Mouse (Mus musculus): ENCODE data around the gene Pex16.
A peak's percentile ranks its signal among the peaks of the same experiment; 100 is the strongest.

The Pex16 gene

DNA sequence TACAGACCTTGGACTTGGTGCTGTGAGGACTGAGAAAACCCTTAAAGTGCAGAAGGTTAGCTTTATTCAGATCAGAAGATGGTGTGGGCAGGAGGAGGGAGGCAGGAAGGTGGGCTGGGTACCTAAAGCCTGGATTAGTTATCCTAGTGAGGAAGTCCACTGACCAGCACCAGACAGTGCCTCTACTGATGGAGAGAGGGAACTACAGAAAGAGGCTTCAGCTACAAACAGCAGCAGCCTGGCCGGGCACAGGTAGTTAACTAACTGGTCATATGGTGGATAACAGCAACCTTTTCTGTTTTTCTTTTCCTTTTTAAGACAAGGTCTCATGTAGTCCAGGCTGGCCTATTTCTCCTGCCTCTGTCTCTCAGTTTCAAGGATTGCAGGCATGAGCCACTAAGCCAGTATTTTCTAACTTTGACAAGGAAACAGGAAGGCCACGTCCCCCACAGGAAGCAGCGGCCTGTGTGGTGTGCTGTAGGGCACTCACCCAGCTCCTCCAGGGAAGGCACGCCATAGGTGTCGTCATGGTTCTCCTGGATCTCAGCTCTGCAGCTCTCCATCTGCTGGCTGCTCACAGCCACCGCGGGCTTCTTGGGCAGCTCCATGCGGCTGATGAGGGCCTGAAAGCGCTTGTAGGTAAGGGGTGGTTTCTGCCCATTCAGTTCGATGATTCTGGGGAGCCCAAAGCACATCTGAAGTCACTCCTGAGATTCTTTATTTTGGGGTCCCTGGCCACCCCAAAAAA lies 48.1 kb downstream of the Pex16 start:
- peak; percentile 88 for DNase-seq (ENCODE audit: low read depth, low spot score)

DNA sequence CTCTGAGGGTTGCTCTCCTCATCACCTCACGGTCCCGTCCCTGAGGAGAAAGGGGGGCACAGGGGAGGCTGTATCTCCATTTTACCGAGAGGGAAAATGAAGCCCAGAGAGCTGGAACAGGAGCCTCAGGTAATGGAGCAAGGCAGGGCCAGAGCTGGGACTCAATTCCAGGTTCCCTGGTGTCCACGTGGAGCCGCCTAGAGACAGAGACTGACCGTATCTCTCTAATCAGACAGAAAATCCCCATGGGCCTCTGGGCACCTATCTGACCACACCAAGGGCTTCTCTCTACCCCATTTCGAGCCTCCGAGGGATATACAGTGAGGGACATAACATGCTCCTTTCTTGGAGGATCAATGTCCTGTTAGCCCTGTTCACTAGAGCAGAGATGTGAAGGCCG lies 48.7 kb downstream of the Pex16 start:
- no peak for DNase-seq (ENCODE audit: low read depth, low spot score)

DNA sequence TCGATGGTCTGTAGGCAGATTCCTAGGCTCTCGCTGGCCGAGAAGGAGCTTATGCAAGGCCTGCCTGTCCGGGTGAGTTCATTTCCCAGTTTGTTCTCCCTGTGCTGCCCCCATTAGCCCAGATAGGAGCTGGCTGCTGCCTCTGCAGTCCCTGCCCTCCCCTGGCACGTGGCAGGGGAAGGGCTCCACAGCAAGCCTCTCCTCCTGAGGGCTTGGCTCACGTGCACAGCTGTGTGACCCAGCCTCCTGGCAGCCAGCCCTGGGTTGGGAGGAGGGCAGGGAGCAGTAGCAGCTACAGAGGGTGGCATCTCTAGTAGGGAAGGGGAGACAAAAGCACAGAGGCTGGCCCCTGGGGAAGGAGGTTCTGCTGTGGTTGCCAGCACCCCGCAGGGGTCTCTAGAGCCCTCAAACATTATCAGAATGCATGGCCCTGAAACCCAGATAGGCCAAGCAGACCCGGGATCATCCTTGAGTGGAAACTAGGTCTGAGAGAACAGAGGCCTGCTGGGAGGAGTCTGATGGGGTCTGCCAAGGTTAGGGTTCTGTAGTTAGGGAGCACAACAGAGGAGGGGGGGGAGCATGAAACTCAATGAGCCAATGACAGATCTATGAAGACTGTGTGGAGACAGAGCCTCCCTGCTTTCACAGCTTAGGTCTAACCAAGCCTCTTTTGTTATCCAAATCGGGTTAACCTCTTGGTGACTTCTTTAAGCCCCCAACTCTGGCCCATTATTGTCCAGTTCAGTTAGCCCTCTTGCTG lies 49.4 kb downstream of the Pex16 start:
- DNase-seq (ENCODE audit: low read depth, low spot score) = peak; percentile 97

DNA sequence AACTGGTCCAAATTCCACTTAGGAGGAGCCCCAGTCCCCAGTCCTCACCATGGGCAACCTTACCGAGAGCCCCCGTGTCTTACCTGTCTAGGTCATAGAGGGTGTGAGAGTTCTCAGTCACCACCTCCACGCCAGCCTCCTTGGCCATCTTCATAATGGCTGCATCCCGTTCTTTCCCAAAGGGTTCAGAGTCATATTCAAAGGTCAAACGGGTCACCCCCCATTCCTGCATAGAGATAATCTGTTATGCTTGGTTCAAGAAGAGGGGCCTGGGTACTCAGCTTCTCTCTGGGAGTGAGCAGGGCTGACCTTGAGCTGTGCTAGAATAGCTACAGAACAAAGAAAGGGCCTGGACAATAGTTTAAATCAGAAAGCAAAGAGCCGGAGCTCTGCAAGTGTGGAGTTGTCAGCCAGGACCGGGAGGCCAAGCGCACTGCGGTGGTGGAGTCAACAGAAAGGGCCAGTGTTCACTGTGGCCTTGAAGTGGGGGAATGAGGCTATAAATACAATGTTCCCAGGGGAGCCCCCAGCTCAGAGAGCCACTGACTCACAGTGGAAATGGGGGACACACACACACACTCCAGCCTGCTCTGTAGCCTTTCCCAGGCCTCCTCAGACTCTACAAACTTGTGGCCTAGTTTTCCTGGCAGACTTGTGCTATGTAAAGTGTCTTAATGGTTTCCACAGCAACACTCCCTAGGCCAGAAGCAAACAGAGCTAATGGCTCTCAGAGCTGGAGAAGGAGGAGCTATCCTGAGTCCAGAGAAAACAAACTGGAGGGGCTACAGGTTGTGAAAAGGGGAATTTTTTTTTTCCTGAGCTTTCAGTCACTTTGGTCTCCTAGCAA lies 50.2 kb downstream of the Pex16 start:
- peak; percentile 83 for DNase-seq (ENCODE audit: low read depth, low spot score)

DNA sequence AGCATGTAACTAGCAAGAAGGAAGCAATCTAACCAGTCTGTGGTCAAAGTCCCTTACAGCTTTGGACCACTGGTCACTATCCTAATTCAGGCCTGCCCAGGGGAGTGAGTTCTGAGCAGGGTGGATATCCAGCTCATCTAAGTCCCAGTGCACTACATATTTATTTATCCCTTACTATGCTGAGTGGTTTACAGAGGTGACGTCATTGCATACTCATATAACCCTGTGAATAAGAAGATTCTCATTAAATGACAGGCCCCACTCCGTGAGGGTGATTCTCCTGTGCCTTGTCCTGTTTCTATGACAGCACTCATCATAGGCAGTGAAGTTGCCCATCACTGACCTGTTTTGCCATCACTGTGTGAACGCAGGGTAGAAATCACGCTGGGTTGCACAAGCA lies 50.9 kb downstream of the Pex16 start:
- DNase-seq (ENCODE audit: low read depth, low spot score) = no peak

DNA sequence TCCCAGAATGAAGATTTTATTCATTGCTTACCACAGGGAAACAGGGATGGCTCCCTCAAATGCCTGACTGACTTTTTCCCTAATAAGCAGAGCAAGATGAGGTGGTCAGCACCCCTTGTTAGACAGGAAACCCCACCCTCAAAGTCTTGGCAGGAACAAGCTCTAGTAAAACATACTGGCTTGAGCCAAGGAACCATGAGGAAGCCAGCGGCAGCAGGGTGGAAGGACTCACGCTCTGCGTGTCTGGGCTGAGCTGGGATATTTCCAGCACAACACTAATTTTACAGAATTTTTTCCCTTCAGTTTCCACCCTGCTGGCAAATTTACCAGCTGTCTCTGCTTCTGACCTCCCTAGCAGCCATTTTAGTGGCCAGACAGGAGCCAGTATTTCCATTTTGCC lies 52.0 kb downstream of the Pex16 start:
- DNase-seq (ENCODE audit: low read depth, low spot score) = peak; percentile 53

DNA sequence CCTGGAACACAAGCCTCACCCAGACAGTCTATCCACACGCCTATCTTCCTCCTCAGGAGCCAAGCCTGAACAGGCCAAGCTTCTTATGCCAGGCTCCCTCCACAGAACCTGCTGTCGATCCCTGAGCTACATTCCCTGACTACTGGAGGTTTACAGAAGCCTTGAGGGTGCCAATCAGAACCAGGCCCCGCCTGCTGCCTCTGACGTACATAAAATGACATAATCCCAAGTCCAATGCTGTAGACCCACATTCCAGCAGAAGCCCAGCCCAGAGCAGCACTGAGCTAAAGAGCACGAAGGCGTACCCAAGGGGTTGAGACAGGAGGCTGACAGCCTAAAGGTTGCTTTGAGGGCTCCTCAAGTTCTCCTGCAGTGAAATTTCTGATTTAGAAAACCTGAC lies 53.4 kb downstream of the Pex16 start:
- DNase-seq (ENCODE audit: low read depth, low spot score) = peak; percentile 99

DNA sequence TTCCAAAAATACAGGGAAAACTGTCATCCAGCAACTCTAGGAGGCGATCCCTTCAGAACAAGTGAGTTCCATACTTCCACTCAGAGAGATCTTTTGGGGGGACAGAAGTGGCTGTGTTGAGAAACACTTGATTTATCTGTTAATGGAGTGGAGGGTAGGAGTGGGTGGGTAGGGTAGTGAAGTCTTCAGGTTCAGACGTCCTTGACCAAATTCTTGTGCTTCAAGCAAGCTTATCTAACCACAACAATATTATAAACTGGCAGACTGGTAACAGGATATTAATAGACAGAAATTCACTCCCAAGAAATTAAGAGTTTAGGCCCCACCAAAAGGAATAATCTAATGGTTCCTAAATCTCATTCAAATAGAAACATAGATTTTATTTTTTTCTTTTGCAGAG lies 55.6 kb downstream of the Pex16 start:
- no peak for DNase-seq (ENCODE audit: low read depth, low spot score)
